Mouse (Mus musculus) midbrain, embryonic 11.5 days (tissue): ENCODE measurements around the gene Cebpa. TPM values are rescaled to one million over a fixed set of nuclear protein-coding genes. Genes with fewer than 3 reads are reported as not detected.
A peak's percentile ranks its signal among the peaks of the same experiment; 100 is the strongest.

ENCODE experiments used
- ATAC-seq: fragments of 200-750 bp; cut with Nextera tagmentation; 2 replicates; pipeline ENCODE4 v1.8.0; 2017; ENCODE audit warnings: moderate TSS enrichment, moderate library complexity; ENCODE audit not compliant: low FRiP score
- DNase-seq: peaks from one replicate; pipeline ENCODE4 v3.0.0; 2015; ENCODE audit warnings: low spot score; ENCODE audit errors: missing footprints
- H3K27ac ChIP-seq: fragments of 300-500 bp; sonication (generic); 2 replicates; pipeline ENCODE4 v1.5.1; 2014; ENCODE audit warnings: low read depth, low read length
- H3K27me3 ChIP-seq: fragments of 300-500 bp; sonication (generic); 2 replicates; pipeline ENCODE4 v1.6.1; 2014; ENCODE audit warnings: mild to moderate bottlenecking, low read length, moderate library complexity, mixed read lengths; ENCODE audit not compliant: control insufficient read depth, insufficient read depth
- H3K36me3 ChIP-seq: fragments of 300-500 bp; sonication (generic); 2 replicates; pipeline ENCODE4 v1.6.1; 2014; ENCODE audit warnings: mild to moderate bottlenecking, low read length, moderate library complexity, mixed read lengths; ENCODE audit not compliant: control insufficient read depth, insufficient read depth
- H3K4me1 ChIP-seq: fragments of 300-500 bp; sonication (generic); 2 replicates; pipeline ENCODE4 v1.6.1; 2014; ENCODE audit warnings: low read length; ENCODE audit not compliant: control insufficient read depth, insufficient read depth
- H3K4me2 ChIP-seq: fragments of 300-500 bp; sonication (generic); 2 replicates; pipeline ENCODE4 v1.6.1; 2014; ENCODE audit warnings: mild to moderate bottlenecking, moderate library complexity
- H3K4me3 ChIP-seq: fragments of 300-500 bp; sonication (generic); 2 replicates; pipeline ENCODE4 v1.5.1; 2014; ENCODE audit warnings: low read depth, low read length
- H3K9ac ChIP-seq: fragments of 300-500 bp; sonication (generic); 2 replicates; pipeline ENCODE4 v1.6.1; 2014; ENCODE audit warnings: low read length
- H3K9me3 ChIP-seq: fragments of 300-500 bp; sonication (generic); 2 replicates; pipeline ENCODE4 v1.6.1; 2016; ENCODE audit warnings: low read length; ENCODE audit not compliant: control insufficient read depth
- WGBS: fragments of 180-500 bp; shearing (Covaris S2); extraction: QIAGEN DNeasy Blood & Tissue Kit; methylation state at CpG from one replicate; pipeline ENCODE4 v1.1.7; 2014; 5-methylcytosine and 5-hydroxymethylcytosine counted together
- polyA plus RNA-seq: library from polyadenylated mRNA; unstranded; fragments of >200 nt; fragmentation: Nextera tagmentation; extraction: Ambion mirVana; gene quantifications from 2 replicates; pipeline ENCODE4 v1.2.1, GENCODE M21; 2014

Cebpa gene
- polyA plus RNA-seq: 0.37 and 0.60 TPM in 2 replicates

DNA sequence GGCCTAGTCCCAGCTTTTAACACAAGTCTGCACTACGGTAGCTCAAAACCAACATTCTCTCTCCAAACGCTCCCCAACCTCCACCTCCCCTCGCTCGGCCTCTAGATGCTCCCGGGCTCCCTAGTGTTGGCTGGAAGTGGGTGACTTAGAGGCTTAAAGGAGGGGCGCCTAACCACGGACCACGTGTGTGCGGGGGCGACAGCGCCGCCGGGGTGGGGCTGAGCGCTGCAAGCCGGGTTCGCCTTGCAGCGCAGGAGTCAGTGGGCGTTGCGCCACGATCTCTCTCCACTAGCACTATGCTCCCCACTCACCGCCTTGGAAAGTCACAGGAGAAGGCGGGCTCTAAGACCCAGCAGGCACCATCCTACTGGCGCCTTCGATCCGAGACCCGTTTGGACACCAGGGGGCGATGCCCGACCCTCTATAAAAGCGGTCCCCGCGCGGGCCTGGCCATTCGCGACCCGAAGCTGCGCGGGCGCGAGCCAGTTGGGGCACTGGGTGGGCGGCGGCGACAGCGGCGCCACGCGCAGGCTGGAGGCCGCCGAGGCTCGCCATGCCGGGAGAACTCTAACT is at the start of gene Cebpa:
TSS of gene Cebpa (plus strand) at position 453 of the 573 bp plus-strand sequence.
- peak; percentile 99 for DNase-seq
- peaks cover 12% of the 10 kb centered on the region for H3K4me1 ChIP-seq
- H3K36me3 ChIP-seq: no peaks in the 10 kb centered on the region
- H3K4me3 ChIP-seq: peak within 1 kb of the TSS; percentile 46
- peaks cover 59% of the 10 kb centered on the region for H3K27me3 ChIP-seq
- peak within 1 kb of the TSS; percentile 75 for H3K4me2 ChIP-seq
- ATAC-seq: peak; percentile 87
- H3K27ac ChIP-seq: no peak within 1 kb of the TSS
- WGBS: under 1% methylated on average over 49 of the region's 50 CpGs
- H3K9me3 ChIP-seq: no peaks in the 10 kb centered on the region
- peak within 1 kb of the TSS; percentile 54 for H3K9ac ChIP-seq

DNA sequence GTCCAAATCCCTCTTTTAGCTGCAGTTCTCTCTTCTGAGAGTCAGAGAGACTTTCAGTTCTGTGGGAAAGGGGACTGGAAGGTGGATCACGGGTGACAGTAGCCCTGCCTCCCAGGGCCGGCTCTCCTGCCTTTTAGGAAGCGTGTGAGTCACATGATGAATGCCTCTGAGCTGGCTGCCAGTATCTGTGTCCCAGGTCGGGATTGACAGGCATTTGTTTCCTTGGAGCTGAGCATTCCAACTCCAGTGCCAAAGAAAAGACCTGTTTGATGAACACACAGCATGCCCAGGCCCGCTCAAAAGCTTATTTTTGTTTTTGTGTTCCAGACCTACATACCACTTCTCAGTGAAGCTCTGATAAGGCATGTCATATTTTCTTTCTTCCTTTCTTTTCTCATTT is 42.4 kb upstream of the Cebpa start:
- no peaks in the 10 kb centered on the region for H3K36me3 ChIP-seq
- H3K9ac ChIP-seq: no peak overlapping the region
- WGBS: 43% methylated on average over 5 of the region's 5 CpGs
- no peaks in the 10 kb centered on the region for H3K27me3 ChIP-seq
- DNase-seq (no peak), ATAC-seq (no peak)
- no peak overlapping the region for H3K4me2 ChIP-seq
- no peak overlapping the region for H3K4me3 ChIP-seq
- H3K4me1 ChIP-seq: no peaks in the 10 kb centered on the region
- H3K9me3 ChIP-seq: no peaks in the 10 kb centered on the region
- no peak overlapping the region for H3K27ac ChIP-seq

DNA sequence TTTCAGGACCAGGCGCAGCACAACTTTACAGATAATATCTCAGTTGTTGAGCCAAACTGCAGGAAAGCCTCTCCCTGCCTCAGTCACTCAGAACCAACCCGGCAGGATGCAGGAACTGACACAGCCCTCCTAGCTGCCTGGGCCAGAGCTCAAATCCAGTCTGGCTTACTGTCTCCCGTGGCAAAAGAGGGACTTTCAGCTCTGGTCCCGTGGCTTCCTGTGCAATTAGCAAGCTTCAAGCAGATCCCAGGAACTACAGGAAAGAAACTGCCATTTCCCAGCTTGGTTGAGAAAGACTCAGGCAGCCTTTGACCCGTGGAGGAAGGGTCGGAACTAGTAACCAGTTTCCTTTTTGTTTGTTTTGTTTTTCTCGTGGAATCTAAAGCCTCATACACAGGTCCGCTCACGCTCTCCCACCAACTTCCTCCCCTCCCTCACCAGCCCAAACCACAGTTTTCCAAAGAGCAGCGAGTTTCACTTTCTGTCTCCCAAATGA is 38.2 kb upstream of the Cebpa start:
- no peaks in the 10 kb centered on the region for H3K36me3 ChIP-seq
- DNase-seq (no peak), ATAC-seq (no peak)
- H3K4me3 ChIP-seq: no peak overlapping the region
- H3K4me2 ChIP-seq: no peak overlapping the region
- no peak overlapping the region for H3K9ac ChIP-seq
- no peak overlapping the region for H3K27ac ChIP-seq
- H3K4me1 ChIP-seq: no peaks in the 10 kb centered on the region
- H3K27me3 ChIP-seq: no peaks in the 10 kb centered on the region
- WGBS: 50% methylated on average over 10 of the region's 10 CpGs
- no peaks in the 10 kb centered on the region for H3K9me3 ChIP-seq

DNA sequence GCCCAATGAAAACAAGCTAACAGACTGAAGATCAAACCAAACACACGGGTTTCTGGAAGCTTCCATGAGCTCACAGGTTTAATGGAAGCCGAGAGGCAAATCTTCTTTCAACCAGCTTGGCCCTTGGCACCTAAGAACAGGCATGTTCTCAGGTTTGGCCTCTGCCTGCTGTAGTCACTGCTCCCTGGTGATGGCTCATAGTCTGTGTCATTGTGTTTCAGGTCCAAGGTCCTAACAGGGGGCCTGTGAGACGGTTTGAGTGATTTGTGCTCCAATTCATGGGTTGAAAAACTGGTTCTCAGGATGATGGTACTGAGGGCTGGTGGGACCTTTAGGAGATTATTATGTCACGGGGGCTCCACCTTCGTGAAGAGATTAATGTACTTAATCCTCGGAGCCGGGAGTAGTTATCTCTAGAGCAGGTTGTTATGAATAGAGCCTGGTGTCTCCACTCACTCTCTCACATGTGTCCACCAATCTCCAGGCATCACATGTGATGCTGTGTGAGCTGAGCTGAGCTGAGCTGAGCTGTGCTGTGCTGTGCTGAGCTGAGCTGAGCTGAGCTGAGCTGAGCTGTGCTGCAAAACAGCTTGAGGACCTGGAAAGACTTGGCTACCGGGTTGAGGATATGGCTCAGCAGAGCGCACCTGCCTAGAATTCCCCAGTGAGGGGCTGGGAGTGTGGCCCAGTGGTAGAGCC is 37.5 kb upstream of the Cebpa start:
- Histone ChIP-seq H3K36me3 (no peaks in the 10 kb centered on the region), H3K9me3 (no peaks in the 10 kb centered on the region), H3K27ac (no peak overlapping the region), H3K4me2 (no peak overlapping the region), H3K9ac (no peak overlapping the region), H3K27me3 (no peaks in the 10 kb centered on the region), H3K4me1 (peaks cover 4% of the 10 kb centered on the region; the same call in 1 of the 2 replicates), H3K4me3 (no peak overlapping the region)
- ATAC-seq: no peak
- 64% methylated on average over 9 of the region's 9 CpGs for WGBS
- DNase-seq: no peak

DNA sequence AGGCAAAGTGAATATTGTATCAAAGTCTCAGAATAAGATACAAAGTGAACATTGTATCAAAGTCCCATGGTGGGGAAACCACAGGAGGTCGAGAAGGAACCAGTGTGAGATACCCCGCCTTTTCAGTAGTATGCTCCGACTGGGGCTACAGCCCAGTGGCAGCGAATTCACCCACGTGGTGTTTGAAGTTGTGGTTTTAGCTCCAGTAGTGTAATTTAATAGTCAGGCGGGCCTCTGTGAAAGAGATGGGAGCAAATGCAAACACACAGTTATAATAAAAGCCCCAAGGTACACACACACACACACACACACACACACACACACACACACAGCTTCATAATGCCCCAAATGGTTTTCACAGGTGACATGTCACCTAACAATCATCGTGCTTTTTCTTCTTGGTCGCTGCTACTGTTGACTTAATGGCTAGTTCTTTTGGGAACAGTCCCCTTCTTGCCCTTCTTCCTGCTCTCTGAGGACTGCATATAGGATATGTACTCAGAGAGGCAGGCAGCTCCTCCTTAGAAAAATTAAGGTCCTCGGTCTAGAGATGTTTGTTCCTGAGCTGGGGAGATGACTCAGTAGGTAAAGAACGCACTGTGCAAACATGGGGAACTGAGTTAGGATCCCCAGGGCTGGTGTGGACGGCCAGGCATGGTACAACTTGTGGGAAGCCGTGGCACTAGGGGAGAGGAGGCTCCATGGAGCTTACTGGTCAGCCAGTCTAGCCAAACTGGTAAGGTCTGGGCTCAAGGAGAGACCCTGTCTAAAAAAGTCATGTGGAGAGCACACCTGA is 34.3 kb upstream of the Cebpa start:
- Histone ChIP-seq H3K27me3 (no peaks in the 10 kb centered on the region), H3K4me2 (no peak overlapping the region), H3K36me3 (no peaks in the 10 kb centered on the region), H3K9me3 (no peaks in the 10 kb centered on the region), H3K4me1 (peaks cover 4% of the 10 kb centered on the region), H3K4me3 (no peak overlapping the region), H3K27ac (no peak overlapping the region), H3K9ac (no peak overlapping the region)
- 81% methylated on average over 12 of the region's 12 CpGs for WGBS
- ATAC-seq (no peak), DNase-seq (no peak)

DNA sequence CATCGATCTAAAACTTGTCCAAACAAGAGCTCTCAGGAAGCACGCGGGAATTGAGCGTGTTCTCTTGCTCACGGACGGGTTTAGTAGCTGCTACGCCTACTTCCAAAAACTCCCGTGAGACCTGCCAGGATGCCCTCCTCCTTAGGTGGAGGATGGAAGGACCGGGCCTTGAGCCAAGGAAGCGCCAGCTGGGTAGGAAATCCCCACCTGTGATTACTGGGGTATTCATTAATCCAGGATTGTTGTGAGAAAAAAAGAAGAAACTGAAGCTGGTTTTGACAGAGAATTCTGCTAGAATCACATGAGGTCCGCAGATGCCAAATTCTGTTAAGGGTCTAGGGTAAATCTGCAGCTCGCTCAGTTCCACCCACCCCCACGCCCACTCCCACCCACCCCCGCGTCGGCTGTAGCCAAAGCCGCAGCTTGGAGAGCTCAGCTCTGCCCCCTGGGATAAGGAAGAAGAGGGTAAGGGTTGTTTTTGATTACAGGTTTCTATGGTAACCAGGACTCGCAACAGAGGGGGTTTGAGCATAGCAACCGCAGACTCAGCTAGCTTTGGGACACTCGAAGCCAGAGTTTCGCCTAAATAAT is 32.7 kb upstream of the Cebpa start:
- peak; percentile 77; the same call in 1 of the 2 replicates for ATAC-seq
- H3K27me3 ChIP-seq: no peaks in the 10 kb centered on the region
- no peaks in the 10 kb centered on the region for H3K9me3 ChIP-seq
- no peaks in the 10 kb centered on the region for H3K36me3 ChIP-seq
- H3K4me3 ChIP-seq: peak overlapping the region; percentile 16
- no peak overlapping the region for H3K27ac ChIP-seq
- H3K4me2 ChIP-seq: peak overlapping the region; percentile 29
- WGBS: 2% methylated on average over 21 of the region's 21 CpGs
- H3K4me1 ChIP-seq: peaks cover 4% of the 10 kb centered on the region
- DNase-seq: peak; percentile 90
- no peak overlapping the region for H3K9ac ChIP-seq

DNA sequence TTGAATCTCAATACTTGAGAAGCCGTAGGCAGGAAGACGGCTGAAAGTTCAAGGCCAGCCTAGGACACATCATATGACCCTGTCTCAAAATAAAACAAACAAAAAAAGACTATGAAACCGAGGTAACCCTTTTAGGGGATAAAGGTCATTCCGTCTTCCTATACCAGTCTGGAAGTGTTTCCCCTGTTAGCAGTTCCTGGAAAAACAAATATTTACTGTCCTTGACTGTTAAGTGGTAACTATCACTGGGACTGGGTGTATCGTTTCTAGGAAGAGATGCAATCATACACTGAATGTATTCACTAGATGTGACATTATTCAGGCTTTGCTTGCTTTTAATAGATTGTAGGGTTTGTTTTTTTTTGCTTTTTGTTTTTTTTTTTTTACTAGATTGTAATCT is 28.5 kb upstream of the Cebpa start:
- ATAC-seq (no peak), DNase-seq (no peak)
- Histone ChIP-seq H3K4me1 (peaks cover 4% of the 10 kb centered on the region), H3K27me3 (no peaks in the 10 kb centered on the region), H3K9ac (no peak overlapping the region), H3K4me2 (no peak overlapping the region), H3K27ac (no peak overlapping the region), H3K9me3 (no peaks in the 10 kb centered on the region), H3K36me3 (no peaks in the 10 kb centered on the region), H3K4me3 (no peak overlapping the region)
- WGBS: 76% methylated on average over 5 of the region's 5 CpGs

DNA sequence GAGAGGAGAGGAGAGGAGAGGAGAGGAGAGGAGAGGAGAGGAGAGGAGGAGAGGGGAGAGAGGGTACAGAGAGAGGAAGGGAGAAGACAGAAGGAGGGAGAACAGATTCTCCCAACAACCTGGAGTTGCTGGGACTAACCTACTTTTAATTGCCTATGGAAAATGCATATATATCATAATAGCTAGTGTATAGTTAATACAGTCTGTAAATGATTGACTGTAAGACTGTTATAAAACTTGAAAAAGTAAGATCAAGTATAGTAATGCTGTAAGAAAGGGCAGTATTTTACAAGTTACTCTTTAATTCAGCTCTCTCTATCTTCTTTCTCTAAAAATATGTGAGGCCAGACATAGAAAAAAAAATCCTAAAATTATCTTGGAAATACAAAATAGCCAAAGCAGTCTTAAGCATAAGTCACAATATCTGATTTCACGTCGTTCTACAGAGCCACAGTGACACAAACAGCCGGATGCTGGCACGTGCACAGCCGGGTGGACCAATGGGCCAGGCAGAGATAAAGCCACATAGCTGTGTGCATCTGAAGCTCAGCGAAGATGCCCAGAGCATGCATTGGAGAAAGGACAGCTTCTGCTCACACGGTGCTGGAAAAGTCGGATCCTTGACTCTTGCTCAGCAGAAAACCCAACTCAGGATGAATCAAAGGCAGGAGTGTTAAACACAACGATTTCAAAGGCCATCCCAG is 24.0 kb upstream of the Cebpa start:
- Histone ChIP-seq H3K4me1 (no peaks in the 10 kb centered on the region), H3K9ac (no peak overlapping the region), H3K4me2 (no peak overlapping the region), H3K36me3 (no peaks in the 10 kb centered on the region), H3K4me3 (no peak overlapping the region), H3K9me3 (no peaks in the 10 kb centered on the region), H3K27me3 (no peaks in the 10 kb centered on the region), H3K27ac (no peak overlapping the region)
- 77% methylated on average over 9 of the region's 9 CpGs for WGBS
- ATAC-seq: no peak
- DNase-seq: no peak
